Mouse (Mus musculus): ENCODE results near the gene Polr3e.
A peak's percentile ranks its signal among the peaks of the same experiment; 100 is the strongest.
"Not testable (repeated sequence)": the region's sequence is repeated elsewhere in the genome, so short reads cannot be mapped to it uniquely, and the experiment has no call there.

The Polr3e gene

DNA sequence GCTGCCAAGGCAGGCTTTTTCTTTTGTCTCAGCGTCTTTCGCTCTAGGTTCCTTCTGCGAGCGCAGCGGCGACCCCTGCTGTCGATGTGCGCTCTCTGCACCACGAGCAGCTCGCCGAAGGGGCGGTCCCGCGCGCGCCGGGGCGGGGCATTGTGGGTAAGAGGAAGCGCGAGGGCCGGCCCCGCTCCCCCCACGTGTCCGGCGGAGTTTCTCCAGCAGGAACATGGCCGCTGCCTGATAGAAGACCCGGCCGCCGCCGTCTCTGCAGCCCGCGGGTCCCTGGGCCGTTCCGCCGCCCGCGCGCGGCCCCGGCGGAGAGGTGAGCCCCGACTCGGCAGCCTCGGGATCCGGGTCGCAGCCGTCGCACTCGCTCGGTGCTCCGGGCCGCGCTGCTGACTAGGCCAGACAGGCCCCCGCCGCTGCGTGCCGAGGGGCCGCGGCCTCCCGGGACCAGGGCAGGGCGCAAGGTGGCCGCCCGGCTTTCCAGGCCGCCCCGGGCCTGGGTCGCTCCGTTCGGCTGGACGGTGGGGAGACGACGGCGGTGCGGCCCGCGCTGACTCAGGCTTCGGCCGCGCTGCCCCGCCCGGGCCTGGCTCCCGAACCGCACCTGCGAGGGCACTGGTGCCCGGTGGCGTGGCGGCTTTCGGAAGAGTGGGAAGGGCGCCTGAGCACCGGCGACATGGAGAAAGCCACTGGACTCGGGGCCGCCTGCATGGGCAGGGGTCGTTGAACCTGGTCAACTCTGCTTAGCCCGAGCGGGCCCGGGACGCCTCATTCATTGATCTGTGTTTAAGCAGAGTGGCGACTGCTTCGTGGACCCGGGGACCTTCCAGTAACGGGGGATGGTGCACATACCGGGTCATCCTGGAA is at the start of gene Polr3e:
Gene Polr3e (plus strand): TSS at position 153 of the 870 bp plus-strand sequence.
- DNase-seq = peak; percentile 99

GRCm38 (mm10) chr7:120869883-120870282 is 47.7 kb upstream of the Polr3e start:
- DNase-seq = no peak

DNA sequence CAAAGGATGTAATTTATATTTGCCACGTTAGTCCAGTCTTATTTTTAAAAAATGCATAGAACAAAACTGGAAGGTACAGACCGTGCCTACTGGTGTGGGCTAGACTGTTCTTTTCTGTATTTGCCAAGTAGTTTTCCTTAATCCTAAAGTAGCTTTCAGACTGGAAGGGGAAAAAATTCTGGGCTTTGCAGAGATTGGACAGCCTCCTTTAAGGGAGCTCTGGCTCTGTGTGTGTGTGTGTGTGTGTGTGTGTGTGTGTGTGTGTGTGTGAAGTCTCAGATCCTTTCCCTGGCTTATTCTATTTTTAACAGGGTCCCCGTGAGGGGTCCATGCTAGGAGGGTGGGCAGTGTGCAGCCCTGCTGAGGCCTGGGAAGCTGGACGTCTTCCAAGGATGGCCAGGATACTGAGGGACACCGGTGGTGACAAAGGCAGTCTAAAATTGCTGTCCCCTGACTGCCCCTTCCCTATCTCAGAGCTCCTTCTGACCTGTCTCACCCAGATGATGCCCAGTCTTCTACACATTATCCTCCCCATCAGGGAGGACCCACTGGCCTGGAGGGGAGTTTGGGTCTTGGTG is 47.0 kb upstream of the Polr3e start:
- peak; percentile 14 for DNase-seq

DNA sequence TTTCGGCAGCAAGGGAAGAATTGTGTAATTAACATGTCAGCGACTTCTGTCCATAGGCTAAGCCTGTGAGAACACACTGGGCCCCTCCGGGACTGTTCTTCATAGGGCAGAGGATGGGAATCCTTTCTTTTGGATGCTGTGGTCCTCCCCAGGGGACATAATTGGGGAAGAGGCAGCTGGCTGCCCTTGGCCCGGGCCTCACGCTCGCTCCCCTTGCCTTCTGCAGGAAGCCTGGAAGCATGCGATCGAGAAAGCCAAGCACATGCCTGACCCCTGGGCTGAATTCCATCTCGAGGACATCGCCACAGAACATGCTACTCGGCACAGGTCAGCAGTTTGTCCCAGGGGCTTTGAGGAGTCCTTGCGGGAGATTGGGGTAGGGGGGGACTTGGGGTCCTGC is 44.5 kb upstream of the Polr3e start:
- DNase-seq = no peak

- no peak for DNase-seq
These were observed 43.5 kb upstream of the Polr3e start for GRCm38 (mm10) chr7:120874021-120874420.

GRCm38 (mm10) chr7:120874764-120875539 is 42.6 kb upstream of the Polr3e start:
- no peak for DNase-seq

- DNase-seq = no peak
These were observed 41.8 kb upstream of the Polr3e start for GRCm38 (mm10) chr7:120875540-120876388.

DNA sequence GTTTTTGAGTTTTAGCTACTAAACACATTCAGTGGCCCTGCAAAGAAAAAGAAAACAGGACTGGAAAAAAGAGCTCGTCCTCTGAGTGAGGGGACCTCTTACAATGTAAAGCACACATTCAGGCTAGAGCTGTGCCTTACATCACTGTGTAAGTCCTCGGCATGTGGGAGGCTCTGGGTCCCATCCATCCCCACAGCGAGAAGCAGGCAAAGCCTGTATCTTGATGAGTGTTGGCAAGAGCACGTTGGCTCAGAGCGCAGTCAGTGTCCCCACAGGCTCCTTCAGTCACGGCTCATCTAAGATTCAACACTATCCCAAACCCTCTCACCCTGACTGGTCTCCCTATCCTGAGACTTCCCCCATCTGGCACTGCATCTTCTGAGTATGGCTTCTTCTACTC is 39.3 kb upstream of the Polr3e start:
- no peak for DNase-seq

DNA sequence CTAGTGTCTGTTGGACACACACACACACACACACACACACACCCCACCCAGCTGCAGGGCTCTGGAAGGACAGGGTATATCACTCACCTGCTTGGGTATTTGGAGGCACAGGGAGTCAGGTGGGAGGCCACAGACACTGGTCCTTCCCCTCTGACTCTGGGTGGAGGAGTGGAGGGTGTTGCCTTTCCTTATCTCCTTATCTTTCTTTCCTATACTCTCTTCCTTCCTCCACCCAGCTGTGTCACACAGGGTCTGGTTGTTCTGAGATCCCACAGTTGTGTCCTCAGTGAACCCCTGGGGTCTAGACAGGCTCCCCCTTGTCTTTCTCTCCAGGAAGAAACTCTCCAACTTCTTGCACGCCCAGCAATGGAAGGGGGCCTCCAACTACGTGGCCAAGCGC is 37.6 kb upstream of the Polr3e start:
- DNase-seq = no peak

DNA sequence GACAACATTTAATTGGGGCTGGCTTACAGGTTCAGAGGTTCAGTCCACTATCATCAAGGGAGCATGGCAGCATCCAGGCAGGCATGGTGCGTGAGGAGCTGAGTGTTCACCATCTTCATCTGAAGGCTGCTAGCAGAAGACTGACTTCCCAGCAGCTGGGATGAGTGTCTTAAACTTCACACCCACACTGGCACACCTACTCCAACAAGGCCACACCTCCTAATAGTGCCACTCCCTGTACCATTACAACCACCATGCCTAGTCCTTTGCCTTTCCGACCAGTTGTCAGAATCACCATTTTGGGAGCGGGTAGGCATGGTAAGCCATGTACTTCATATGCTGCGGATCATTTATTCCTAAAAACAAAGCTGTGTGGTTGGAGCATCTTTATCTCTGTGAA is 36.8 kb upstream of the Polr3e start:
- no peak for DNase-seq

GRCm38 (mm10) chr7:120881451-120881850 is 36.1 kb upstream of the Polr3e start:
- no peak for DNase-seq

DNA sequence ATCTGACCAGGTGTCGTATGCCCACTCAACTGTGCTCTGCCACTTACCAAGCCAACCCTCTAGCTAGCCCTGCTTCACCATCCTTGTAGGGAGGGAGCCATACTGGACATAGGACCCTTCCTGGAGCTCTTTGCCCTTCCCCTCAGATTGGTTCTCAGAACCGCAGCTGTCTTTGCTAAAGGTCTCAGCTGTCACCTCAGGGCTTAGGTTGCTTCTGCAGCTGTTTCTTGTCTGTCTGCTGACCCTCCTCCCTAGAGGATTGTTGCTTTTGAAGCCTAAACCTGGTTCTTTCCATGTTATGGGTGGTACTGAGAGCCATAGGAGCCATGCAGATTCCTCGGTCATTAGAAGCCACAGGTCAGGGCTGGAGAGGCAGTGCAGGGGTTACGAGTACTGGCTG is 34.9 kb upstream of the Polr3e start:
- DNase-seq = no peak

DNA sequence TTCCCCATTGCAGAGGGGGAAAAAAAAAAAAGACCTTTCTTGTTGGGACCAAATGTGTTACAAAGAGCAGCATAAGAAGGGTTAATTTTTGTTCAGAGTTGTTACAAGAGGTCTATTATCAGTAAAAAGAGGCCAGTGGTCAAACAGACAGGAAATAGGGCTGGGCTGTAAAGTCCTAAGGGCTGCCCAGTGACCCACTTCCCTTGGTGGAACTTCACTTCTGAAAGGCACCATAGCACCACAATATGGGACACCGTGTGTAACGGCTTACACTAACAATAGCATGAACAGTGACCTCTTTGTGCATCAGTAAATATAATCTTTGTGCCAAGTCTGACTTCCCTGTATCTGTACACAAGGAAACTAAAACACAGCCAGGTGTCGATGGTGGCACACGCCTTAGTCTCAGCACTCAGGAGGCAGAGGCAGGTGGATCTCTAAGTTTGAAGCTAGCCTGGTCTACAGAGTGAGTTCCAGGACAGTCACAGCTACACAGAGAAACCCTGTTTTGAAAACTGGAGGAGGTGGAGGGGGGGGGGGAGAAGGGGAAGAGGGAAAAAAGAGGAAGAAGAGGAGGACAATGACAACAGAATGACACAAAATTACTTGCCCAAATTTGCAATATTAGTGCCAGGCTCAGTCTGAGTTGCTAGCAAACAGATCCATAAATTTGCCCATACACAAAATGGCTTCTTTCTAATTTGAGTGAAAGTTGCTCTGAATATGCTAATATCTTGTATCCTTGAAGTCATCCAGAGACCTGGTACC is 33.8 kb upstream of the Polr3e start:
- no peak for DNase-seq

- no peak for DNase-seq
These were observed 32.8 kb upstream of the Polr3e start for GRCm38 (mm10) chr7:120884746-120885145.

DNA sequence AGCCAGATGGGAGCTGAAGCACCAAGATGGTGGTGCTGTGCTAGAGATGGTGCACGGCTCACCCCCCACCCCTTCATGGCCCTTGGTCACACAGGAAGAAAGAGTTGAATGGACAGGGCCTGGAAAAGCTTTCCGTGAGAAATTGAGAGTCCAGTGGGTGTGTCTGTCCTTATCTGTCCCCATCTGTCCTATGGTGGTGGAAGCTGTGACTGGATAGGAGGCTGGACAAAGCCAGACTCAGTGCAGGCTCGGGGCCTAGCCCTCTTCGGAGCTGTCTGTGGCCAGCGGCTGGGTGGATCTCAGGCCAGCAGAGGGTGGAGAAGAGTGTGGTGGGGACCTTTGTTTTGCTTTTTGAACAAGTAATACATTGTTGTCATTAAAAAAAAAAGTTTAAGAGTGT is 24.4 kb upstream of the Polr3e start:
- DNase-seq = no peak

DNA sequence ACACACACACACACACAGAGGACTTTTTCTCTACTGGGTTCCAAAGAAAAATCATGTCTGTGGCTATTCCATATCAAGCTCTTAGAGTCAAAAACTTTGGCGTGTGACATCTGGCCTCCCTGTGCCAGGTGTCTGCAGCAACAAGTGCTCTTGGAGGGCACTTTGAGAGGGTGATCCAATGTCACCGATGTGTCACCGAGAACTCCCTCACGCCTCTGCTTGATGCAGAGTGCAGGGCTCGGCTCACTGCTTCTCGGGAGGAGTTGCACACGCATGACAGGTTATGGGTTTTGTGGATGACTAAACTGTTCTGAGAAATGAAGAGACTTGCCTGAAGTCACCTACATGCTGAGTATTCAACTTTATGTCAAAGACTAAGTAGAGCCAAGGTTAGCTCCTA is 20.5 kb upstream of the Polr3e start:
- no peak for DNase-seq

DNA sequence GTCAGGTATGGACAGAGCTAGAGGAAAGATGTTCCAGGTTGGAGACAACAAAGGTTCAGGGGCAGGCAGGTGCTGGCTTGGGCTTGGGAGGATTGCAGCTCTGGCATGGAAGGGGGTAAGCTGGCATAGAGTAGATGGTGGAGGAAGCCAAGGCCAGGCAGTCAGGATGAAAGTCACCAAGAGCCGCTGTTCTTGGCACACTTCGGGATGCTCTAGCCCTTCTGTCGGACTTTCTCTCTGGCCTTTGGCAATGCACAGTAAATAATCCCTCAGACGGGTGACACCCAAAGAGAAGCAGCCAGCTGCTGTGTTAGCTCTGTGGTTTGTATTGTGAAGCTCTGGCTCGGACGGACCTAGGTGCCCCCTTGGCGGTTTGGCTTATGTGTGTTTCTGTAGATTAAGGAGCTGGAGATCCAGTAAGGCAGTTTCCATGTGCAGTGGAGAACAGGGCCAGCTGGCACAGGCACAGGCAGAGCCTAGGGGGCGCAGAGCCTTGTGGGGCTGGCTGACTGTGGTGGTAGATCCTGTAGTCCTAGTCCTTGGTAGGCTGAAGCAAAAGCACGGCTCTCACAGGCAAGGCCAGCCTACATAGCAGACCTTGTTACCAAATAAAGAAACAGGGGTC is 19.7 kb upstream of the Polr3e start:
- no peak for DNase-seq

- DNase-seq = no peak
These were observed 17.4 kb upstream of the Polr3e start for GRCm38 (mm10) chr7:120900191-120900590.

GRCm38 (mm10) chr7:120901701-120902100 is 15.8 kb upstream of the Polr3e start:
- no peak for DNase-seq

DNA sequence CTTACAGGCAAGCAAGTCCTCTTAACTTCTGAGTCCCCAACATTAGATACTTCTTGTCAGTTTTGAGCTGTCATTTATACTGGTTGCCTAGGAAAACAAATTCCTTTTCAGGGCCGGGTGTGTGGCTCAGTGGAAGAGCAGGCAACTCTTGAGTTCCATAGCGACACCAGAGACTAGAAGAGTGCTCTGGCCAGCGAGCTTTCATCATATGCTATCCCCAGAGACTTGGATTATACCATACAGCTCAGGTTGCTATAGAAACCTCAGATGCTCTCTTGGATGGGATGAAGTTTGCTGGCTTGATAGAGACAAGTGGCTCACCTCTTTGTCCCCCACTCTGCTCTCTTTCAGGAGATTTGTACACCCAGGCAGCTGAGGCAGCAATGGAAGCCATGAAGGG is 14.6 kb upstream of the Polr3e start:
- no peak for DNase-seq

DNA sequence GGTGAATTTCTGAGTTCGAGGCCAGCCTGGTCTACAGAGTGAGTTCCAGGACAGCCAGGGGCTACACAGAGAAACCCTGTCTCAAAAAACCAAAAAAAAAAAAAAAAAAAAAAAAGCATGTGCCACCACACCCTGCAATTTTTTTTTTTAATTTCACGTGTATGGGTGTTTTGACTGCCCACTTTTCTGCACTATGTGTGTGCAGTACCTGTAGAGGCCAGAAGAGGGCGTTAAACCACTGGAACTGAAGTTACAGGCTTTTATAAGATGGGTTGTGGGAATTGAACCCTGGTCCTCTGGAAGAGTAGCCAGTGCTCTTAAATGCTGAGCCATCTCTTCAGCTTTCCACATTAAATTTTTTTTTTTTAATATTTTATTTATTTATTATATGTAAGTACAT is 7.4 kb upstream of the Polr3e start:
- DNase-seq = not testable (repeated sequence)

DNA sequence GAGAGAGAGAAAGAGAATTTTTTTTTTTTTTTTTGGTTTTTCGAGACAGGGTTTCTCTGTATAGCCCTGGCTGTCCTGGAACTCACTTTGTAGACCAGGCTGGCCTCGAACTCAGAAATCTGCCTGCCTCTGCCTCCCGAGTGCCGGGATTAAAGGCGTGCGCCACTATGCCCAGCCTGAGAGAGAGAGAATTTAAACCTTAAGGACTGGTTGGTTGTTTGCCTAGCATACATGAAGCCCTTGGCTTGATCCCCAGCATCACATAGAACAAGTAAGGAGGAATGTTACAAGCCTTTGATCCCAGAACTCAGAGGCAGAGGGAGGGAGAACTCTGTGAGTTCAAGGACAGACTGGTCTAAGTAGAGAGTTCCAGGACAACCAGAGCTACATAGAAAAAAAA is 6.3 kb upstream of the Polr3e start:
- not testable (repeated sequence) for DNase-seq
